Mouse (Mus musculus): ENCODE measurements around the gene Pa2g4.
"Not testable (repeated sequence)": the region's sequence is repeated elsewhere in the genome, so short reads cannot be mapped to it uniquely, and the experiment has no call there.

The Pa2g4 gene

DNA sequence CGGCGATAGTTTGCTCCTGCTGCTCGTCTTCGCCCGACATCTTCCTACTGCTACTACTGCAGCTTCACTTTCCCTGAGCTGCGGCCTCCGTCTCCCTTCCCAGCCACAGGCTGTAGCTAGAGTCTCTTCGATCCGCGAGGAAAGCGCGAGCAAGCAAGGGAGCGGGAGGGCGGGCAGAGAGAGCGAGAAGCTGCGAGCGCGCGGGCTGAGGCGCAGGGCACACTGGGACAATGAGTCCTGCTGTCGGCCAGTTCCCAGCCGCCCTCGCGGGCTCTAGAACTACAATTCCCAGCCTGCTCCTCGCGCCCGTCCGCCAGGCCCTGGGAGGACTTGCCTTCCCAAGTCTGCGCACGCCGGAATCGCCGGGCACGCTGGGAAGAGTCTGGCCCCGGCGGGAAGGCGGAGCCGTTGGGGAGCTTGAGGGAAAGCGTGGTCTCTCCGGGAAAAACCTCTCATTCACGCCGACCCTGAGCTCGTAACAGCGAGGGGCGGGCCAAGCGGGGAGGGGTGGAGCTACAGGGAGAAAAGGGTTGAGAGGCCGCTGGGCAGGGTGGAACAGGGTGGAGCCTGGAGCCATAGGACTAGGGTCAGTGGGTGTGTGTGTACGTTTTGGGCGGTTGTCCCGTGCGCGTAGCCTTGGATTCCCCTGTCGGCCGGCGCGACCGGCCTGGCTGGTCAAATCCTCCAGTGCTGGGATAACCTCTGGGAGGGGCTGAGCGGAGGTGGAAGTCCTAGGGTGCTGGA, at the start of gene Pa2g4:
TSS of gene Pa2g4 (minus strand) at position 200 of the 744 bp plus-strand sequence.
- DNase-seq: peak; percentile 95 to 96

DNA sequence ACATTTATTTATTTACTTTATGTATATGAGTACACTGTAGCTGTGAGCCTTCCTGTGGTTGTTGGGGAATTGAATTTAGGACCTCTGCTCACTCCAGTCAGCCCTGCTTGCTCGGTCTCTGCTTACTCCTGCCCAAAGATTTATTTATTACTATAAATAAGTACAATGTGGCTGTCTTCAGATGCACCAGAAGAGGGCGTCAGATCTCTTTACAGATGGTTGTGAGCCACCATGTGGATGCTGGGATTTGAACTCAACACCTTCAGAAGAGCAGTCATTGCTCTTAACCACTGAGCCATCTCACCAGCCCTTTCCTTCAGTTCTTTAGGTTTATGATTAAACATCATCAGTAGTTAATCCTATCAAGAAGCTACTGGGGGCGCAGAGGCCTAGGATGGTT, 49.1 kb upstream of the Pa2g4 start:
- DNase-seq: no peak

DNA sequence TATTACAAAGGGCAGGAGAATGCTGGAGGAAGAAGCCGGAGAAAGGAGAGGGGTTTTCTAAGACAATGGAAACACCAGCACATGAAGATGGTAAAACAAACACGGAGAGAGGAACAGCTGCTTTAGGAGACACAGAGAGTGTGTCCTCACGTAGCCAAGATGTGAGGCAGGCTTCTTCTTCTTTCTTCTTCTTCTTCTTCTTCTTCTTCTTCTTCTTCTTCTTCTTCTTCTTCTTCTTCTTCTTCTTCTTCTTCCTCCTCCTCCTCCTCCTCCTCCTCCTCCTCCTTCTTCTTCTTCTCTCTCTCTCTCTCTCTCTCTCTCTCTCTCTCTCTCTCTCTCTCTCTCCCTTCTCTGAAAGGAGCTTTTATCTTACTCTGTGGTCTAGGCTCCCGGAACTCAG, 48.0 kb upstream of the Pa2g4 start:
- DNase-seq: not testable (repeated sequence)

DNA sequence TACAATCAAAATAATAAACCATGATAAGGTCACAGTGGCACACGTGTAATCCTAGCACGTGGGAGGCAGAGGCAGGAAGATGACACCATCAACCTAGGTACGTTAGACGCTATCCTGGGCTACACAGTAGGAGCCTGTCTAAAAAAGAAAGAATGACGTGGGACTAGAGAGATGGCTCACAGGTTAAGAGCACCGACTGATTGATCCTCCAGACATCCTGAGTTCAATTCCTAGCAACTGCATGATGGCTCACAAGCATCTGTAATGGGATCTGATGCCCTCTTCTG, 47.3 kb upstream of the Pa2g4 start:
- DNase-seq: no peak

DNA sequence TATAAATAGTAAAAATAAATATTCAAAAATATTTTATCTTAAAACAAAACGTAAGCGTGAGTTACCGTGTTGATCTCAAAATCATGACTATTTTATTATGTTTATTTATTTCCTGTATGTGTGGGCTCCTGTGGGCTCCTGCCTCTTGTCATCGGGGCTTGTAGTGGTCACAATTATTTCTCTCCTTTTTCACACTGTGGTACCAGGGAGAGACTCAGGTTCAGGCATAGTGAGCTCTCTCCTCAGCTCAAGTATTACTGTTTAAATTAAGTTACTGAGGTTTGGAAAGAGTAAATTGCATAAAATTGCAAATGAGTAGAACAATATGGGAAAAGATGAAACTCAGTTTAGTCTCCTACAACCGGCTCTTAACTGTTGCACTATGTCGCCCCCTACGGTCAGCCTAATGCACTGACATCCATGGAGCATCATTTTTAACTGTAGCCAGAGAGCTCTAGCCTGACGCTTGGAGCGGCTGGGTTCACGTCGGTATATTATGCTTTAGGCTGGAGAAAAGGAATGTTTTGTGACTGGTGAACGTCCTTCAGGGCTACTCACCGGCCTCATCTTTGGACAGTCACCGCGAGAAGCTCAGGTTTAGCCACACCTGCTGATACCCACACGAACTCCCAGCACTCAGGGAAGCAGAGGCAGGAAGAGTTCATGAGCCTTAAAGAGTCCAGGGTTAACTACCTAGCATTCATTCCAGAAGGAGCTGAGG, 46.8 kb upstream of the Pa2g4 start:
- peak; percentile 69 to 73 for DNase-seq

DNA sequence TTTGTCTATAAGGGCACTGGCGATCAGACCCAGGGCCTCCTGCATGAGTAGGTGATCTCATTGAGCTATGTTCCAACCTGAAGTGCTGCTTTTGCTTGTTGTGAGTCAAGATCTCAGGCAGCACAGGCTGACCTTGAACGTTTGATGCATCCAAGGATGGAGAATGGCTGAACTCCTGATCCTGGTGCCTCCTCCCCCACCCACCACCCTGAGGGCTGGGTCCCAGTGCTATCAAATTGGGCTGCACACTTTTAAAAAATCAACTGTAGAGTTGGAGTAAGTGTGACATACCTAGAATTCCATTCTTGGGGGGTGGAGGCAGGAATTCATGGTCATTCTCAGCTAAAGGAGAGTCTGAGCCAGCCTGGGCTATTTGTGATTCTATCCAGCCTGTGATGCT, 40.7 kb upstream of the Pa2g4 start:
- no peak for DNase-seq

DNA sequence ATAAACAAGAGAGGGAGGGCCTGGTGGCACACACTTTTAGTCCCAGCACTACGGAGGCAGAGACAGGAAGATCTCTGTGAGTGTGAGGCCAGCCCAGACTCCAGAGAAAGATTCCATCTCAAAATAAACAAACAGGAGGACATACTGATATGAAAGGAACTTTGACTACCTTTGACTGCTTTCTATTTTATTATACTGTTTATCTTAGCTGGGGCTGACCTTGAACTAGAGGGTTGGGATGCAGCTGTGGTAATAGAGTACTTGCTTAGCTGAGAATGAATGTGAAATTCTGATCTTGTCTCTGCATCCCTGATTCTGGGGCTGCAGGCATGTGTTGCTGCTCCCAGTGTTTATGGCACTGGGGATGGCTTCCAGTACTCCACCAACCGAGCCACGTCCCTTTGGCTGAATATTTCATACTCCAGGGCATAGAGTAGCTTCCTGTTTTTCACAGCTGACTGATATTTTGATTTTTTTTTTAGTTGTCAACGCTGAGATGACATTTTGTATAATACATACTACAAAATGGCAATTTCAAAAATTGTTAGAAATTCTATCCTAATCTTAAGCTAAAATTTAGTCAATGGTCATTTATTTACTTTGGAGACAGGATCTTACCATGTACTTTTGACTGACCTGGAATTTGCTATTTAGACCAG, 36.8 kb upstream of the Pa2g4 start:
- no peak for DNase-seq

DNA sequence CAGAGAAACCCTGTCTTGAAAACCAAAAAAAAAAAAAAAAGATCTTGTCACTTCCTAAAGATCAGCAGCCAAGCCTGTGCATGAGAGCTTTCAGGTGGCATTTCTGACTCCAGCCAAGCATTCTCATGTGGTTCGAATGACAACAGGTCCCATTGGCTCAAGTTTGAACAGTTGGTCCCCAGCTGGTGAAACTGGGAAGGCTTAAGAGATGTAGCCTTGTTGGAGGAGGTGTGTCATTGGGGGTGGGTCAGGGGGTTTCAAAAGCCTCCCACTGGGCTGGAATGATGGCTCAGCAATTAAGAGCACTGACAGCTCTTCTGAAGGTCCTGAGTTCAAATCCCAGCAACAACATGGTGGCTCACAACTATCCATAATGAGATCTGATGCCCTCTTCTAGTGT, 35.7 kb upstream of the Pa2g4 start:
- no peak for DNase-seq

DNA sequence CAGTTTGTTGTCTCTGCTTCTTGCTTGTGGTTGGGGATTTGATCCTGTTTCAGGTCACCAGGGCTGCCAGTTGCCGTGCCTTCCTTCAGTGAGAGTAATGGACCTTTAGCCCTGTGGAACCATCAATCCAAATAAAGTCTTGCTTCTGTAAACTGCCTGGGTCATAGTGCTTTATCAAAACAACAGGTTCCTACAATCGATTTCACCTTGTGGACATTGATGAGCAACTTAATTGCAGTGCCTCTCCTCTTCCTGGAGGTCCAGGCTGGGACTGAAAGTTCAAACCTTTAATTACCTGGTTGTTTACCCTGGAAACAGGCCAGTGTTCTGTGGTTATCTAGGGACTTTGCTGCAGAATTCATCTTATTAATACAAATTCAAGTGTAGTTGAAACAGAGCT, 32.7 kb upstream of the Pa2g4 start:
- no peak for DNase-seq

DNA sequence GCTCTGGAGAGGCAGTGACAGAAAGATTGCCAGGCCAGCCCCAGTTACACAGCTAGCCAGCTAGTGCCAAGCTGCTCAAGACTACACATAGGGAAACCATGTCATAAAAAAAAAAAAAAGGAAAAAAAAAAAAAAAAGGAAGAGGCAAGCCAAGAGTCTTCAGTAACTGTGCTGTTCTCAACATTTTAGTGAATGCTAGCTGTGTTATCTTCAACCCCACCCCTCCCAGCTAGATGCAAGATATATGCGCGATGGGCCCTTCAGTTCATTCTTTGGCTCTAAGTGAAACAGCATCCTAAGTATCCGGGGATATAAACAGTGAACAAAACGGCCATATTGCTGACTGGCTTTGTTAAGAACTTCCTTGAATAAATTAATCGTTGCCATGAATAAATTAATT, 27.0 kb upstream of the Pa2g4 start:
- DNase-seq: no peak

DNA sequence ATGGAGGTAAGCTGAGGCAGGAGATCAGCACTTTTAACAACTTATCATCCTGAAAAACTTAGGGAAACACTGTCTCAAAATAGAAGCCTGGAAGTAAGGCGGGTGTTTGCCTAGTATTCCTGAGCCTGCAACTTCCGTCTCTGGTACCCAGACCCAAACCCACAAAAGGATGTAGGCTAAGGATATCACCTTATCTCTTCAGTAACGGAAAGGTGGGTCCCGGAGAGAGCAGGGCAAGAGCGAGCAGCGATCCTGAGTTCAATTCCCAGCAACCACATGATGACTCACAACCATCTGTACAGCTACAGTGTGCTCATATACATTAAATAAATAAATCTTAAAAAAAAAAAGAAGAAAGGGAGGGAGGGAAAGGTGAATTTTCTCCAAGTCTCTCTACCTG, 25.6 kb upstream of the Pa2g4 start:
- no peak for DNase-seq

DNA sequence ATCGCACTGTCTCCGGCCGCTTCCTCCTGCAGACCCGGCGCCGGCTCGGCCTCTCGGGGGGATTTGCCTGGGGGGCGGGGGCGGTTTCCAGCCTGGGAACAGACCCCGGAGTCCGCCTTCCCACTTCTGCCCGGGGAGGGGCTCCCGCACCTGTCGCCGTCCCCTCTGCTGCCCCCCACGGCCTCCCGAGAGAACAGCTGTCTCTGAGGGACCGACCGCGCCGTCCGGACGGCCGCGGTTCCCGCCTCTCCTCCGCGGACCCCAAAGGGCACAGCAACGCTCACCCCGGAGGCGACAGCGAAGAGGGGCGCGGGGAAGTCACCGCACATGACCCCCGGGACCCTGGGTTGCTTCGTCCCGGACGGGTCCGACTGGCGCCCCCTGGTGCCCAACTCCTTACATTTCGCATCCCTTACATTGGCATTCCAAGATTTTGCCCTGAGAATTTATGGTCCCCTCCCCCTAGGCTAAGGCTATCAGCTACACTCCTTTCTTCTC, 24.5 kb upstream of the Pa2g4 start:
- DNase-seq: peak; percentile 63 to 65

DNA sequence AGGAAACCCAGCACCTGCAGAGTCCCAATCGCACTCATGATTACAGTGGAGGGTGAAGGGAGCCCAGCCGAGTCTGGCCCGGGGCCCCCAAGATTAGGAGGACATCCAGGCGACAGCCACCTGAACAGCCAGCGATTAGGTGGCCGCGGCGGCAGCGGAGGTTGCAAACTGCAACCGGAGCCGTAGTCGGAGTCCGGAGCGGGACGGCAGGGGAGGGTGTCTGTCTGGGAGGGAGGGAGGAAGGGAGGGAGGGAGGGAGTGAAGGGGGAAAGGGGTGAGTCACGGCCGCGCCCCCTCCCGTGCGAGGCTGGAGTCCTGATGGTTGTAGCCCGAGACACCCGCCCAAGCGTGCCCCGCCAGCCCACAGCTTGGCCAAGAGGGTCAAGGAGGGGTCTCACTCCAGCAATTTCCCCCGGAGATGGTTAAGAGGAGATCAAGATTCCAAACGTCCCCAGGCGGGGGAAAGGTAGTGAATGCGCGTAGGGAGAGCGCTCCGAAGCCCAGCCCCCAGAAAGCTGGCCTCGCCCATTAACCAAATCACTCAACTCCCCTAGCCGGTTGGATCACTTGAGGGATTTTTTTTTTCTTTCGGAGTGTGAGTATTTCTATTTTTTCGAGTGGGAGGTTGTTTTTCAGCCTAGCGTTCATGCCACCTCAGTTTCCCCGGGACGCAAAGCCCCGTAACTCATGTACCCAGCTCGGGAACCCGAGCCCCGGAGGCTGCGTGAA, 23.8 kb upstream of the Pa2g4 start, which contains the start of gene Erbb3:
TSS of gene Erbb3 (minus strand) at position 189 of the 729 bp plus-strand sequence.
- peak; percentile 39 to 47 for DNase-seq

DNA sequence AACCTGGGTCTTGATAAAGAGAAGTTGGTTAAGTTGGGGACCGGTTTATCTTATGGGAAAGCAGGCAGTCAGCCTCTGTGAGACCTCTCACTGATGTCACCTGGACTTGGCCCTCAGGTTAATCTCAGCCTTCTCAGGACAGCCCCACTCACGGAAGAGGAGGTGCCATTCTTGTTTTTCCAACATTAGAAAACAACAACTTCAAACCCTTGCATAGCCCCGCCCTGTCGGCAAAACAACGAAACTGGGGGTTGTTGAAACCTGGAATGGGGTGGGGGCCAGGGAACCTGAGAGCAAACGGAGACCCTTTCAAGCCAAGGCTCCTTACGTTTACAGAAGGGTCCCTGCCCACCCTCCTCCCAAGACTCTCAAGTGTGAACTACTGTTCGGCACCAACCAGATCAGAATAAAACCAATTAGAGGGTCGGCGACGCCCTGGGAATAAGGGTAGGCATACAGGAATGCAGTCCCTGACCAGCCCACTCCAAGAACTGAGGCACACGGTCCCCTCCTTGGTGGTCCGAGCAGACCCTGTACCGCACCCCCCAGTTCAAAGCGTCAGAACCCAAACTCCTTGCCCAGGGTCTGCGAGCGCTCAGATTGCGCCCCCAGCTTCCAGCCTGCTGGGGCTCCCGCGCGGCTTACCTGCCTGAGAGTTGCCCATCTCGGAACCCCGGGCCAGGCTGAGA, 23.1 kb upstream of the Pa2g4 start:
- peak in 1 of 2 experiments; percentile 19 for DNase-seq

DNA sequence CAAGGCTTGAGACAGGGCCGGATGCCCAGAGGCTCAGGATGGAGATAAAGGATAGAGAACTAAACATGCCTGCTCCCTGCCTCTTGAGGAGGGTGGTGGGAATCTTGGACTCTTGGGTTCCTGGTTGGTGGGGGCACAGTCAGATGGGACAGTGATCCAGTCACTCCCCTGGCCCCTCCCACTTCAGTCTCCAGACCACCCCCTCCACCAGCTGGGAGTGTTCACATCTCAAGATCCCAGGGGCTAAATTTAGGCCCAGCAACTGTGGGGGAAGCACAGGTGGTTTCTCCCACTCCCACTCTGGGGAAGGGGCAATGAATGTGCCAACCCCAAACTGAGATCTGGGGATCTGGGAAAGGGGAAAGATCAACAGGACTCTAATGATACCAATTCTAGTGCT, 22.3 kb upstream of the Pa2g4 start:
- DNase-seq: peak in 1 of 2 experiments; percentile 19

DNA sequence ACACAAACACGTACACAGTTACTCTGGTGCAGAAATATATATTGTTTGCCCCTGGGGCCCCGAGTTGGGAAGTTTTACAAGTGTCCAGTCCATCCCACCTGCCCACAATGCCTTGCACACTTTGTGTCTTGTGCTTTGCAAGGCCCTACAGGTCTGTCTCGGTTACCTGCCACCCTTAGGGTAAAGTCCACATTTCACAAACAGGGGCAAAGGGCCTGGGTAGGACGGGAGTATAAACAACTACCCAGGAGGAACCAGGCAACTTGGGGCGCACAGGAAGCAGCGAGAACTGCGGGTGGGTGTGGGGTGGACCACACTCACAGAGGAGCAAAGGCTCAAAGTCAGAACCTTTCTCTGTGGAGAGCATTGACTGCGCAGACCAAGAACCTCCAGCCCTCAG, 21.9 kb upstream of the Pa2g4 start:
- DNase-seq: peak; percentile 16 to 33

DNA sequence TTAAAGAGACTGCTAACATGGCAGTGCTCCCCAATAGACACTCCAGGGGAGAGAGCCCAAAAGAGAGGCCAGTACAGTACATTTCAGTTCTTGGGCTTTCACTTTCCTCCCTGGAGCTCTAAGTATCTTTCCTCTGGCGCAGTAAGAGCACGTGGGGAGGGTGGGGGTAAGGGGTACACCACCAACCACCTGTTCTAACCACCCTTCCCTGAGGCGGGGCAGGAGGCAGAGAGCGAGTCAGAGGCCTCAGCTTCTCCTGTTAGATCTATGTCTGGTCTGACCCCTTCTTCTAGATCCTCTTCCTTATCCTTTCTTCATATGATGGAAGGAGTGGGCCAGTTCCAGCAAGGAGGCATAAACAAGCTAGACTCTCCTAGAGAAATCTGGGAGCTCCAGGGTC, 21.3 kb upstream of the Pa2g4 start:
- peak; percentile 49 to 68 for DNase-seq

DNA sequence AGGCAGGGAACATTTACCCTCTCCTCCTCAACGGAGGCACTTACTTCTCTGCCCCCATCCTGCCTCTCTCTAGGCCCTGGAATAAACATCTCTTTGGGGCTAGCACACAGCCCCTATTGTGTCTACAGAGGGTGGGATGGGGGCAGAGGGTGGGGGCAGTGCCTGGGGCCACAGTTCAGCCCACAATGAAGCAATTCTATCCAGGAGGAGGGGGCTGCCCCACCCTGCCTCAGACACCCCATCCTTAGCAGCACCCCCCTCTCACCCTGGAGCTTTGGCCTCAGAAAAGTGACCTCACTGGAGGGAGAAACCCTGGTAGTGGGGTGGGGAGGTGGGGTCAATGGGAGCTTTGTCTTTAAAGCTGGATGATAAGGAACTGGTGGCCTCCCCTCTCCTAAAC, 20.8 kb upstream of the Pa2g4 start:
- no peak for DNase-seq

DNA sequence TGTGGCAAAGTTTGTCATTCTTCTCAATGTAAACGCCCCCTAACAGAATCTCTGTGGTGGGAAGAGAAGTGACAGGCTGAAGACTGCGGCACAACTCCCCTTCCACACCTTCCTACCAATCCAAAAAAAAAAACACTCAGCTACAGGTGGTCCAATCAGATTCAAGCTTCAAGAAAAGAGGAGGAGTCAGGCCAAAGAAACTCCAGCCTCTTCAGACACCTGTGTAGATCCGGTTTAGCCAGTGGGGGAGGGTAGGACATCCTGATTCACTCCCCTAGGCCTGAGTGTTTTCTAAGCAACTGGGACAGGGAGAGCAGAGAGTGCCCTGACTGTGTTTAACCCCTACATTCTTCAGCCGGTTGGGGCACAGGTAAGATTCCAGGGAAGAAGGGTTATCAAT, 18.6 kb upstream of the Pa2g4 start:
- peak; percentile 22 to 40 for DNase-seq

DNA sequence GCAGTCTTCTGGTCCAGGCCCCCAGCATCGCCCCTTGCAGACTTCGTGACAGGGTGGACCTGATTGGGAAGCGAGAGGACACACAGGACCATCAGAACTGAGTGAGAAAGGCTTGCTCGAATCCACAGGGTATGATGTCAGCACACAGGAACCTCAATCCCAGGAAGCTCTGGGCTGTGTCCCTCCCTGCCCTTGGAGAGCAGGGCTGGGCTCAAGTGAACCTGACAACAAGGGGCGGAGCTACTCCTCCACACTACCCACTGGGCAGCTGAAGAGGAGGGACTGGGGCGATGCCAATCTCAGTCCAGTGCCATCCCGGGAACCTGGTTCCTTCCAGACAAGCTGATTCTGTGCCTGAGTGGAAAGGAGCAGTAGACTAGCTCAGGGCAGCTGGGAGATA, 17.9 kb upstream of the Pa2g4 start:
- DNase-seq: no peak

DNA sequence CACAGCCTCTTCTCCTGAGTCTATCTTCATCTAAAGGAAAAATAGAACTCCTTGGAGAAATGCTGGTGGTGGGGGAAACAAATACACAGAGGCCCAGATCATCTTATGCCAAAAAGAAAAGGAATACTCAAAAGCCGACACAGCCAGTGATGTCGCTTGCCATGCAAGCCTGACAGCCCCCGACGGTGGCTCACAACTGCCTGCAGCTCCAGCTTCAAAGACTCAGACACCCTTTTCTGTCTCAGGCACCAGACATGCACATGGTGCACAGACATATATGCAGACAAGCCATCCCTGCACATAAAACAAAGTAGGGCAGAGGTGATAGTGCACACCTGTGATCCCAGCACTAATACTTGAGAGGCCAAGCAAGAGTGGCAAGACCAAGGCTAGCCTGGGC, 13.9 kb upstream of the Pa2g4 start:
- DNase-seq: no peak

DNA sequence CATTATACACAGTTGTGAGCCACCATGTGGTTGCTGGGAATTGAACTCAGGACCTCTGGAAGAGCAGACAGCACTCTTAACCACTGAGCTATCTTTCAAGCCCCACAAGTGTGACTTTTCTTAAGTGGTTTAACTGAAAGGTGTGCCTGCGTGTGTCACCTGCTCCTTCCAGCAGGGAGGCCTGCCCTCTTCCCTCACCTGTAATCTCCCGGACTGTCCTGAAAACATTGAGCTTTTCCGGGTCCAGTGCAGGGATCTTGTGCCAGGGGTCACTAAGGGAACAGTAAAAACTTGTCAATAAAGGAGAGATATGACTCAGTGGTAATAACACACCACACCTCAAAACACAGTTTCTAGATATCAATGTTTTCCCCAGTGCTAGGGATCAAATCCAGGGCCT, 13.5 kb upstream of the Pa2g4 start:
- no peak for DNase-seq

DNA sequence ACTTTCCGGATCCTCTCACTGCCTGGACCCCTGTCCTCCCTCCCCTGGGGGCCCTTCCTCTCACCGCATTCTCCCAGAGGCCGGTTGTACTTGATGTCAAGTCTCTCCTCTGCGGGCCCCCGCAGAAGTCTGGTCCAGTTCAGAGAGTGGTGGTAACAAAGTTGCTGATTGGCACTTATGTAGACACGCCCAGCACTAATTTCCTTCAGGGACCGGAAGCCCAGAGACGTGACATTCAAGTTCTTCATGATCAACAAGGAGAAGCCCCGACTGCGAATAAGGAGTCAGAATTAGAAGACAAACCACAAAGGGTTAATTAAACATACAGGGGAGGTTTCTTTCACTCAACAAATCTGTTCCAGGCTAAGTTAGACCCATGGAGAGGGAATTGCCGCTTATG, 12.5 kb upstream of the Pa2g4 start:
- DNase-seq: no peak

All from thymus, postnatal 36 days (tissue).